Mouse (Mus musculus) cerebellum, adult 9-11 months (tissue): ENCODE data around the gene Foxp1.

Experiments used
- DNase-seq: peaks from one replicate; pipeline ENCODE4 v3.0.0; 2022

Gene Foxp1

GRCm38 (mm10) chr6:99522359-99523108, at the start of gene Foxp1:
Gene Foxp1, minus strand, starts transcription at chr6:99522721.
- DNase-seq = peak; percentile 84

- no peak for DNase-seq
Measured at GRCm38 (mm10) chr6:99572071-99572470, 49.5 kb upstream of the Foxp1 start.

- DNase-seq = no peak
Measured at GRCm38 (mm10) chr6:99566921-99567320, 44.4 kb upstream of the Foxp1 start.

GRCm38 (mm10) chr6:99564766-99565165, 42.2 kb upstream of the Foxp1 start:
- no peak for DNase-seq

GRCm38 (mm10) chr6:99556950-99557349, 34.4 kb upstream of the Foxp1 start:
- no peak for DNase-seq

- DNase-seq = no peak
Measured at GRCm38 (mm10) chr6:99552816-99553215, 30.3 kb upstream of the Foxp1 start.

- DNase-seq = no peak
Measured at GRCm38 (mm10) chr6:99546416-99546815, 23.9 kb upstream of the Foxp1 start.

- no peak for DNase-seq
Measured at GRCm38 (mm10) chr6:99545437-99545836, 22.9 kb upstream of the Foxp1 start.

- DNase-seq = no peak
Measured at GRCm38 (mm10) chr6:99541105-99541504, 18.6 kb upstream of the Foxp1 start.

- DNase-seq = no peak
Measured at GRCm38 (mm10) chr6:99540653-99541052, 18.1 kb upstream of the Foxp1 start.

GRCm38 (mm10) chr6:99540146-99540545, 17.6 kb upstream of the Foxp1 start:
- DNase-seq = no peak

GRCm38 (mm10) chr6:99538194-99538941, 15.8 kb upstream of the Foxp1 start:
- DNase-seq = no peak

GRCm38 (mm10) chr6:99534211-99534745, 11.8 kb upstream of the Foxp1 start:
- peak; percentile 66 for DNase-seq

GRCm38 (mm10) chr6:99532458-99532857, 9.9 kb upstream of the Foxp1 start:
- DNase-seq = no peak

- no peak for DNase-seq
Measured at GRCm38 (mm10) chr6:99528972-99529371, 6.5 kb upstream of the Foxp1 start.

GRCm38 (mm10) chr6:99527457-99528105, 5.1 kb upstream of the Foxp1 start:
- no peak for DNase-seq

- no peak for DNase-seq
Measured at GRCm38 (mm10) chr6:99525351-99525750, 2.8 kb upstream of the Foxp1 start.

- DNase-seq = no peak
Measured at GRCm38 (mm10) chr6:99523679-99524370, 1.3 kb upstream of the Foxp1 start.

- peak; percentile 80 for DNase-seq
Measured at GRCm38 (mm10) chr6:99523109-99523632, 650 bp upstream of the Foxp1 start.

- DNase-seq = peak; percentile 63
Measured at GRCm38 (mm10) chr6:99521641-99522358, 721 bp downstream of the Foxp1 start.

- peak; percentile 52 for DNase-seq
Measured at GRCm38 (mm10) chr6:99521038-99521640, 1.4 kb downstream of the Foxp1 start.

- DNase-seq = no peak
Measured at GRCm38 (mm10) chr6:99520676-99521037, 1.9 kb downstream of the Foxp1 start.
